Mouse (Mus musculus) lung, embryonic 16.5 days (tissue): ENCODE measurements around the gene Nans. TPM values are rescaled to one million over a fixed set of nuclear protein-coding genes. Genes with fewer than 3 reads are reported as not detected.

Source experiments
- polyA plus RNA-seq: library from polyadenylated mRNA; unstranded; fragments of >200 nt; fragmentation: Nextera tagmentation; extraction: Ambion mirVana; gene quantifications from 2 replicates; pipeline ENCODE4 v1.2.1, GENCODE M21; 2015

Nans gene
- polyA plus RNA-seq, 1 experiment from 2014 or later, result 75.8 TPM

Other genes starting within 250 kb of the Nans start
- gene Foxe1, start 145.6 kb upstream of the Nans start, polyA plus RNA-seq, result not detected in 2 replicates
- 10.8 and 12.2 TPM in 2 replicates for gene Trmo, start 99.8 kb upstream of the Nans start, polyA plus RNA-seq
- 1.1 and 4.3 TPM in 2 replicates for gene Hemgn, start 75.7 kb upstream of the Nans start, polyA plus RNA-seq
- 213 and 244 TPM in 2 replicates for gene Anp32b, start 38.3 kb upstream of the Nans start, polyA plus RNA-seq
- gene Trim14, start 46.9 kb downstream of the Nans start, polyA plus RNA-seq, result 3.4 and 4.2 TPM in 2 replicates
- gene Coro2a, start 113.0 kb downstream of the Nans start, polyA plus RNA-seq, result 5.2 TPM in 2 replicates
- 4.2 and 4.3 TPM in 2 replicates for gene Tbc1d2, start 161.0 kb downstream of the Nans start, polyA plus RNA-seq